Mouse (Mus musculus) T-helper 1 cell (primary cell): ENCODE data around the gene Sod1.

Source experiments
- in situ Hi-C: fragments of 300-600 bp; cut with MboI, MseI; formaldehyde crosslinking; loops from one replicate; pipeline ENCODE4 v1.15.1; 2025; ENCODE audit warnings: high pct_unique_total_duplicates

Gene Sod1

DNA sequence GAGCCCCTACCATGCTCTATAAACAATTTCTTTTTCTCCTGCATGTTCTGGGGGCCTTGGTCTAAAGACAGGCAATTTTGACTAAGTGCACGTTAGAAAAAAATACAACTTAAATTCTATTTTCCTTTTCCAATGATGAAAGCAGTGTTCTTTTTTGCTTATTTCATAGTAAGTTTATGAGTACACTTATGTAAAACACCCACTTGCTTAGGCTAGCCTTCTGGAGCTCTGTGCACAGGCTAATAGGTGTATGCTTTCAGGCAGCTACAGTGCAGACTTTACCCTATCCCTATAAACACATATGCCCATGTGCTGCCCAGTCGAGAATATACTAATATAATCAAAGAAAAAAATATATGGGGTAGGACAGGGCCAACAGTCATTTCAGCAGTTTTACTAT, 32.0 kb downstream of the Sod1 start:
- in situ Hi-C loops, result no loop called here

DNA sequence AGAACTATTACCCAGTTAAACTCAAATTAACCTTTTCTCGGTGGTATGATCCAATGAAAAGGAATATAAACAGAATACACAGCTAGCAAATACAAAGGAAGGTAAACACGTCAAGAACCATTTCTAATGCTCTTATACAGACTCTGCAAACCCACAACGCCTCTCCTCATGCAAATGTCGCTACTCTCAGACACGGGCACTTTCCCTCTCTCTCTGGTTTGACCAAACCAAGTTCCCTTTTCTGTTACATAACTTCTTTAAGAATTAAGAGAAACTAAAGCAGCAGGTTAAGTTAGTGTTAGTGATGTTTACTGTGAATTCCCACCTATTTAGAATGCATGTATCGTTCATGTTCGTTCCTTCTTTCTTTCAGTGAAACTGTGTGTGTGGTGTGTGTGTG, 38.4 kb downstream of the Sod1 start:
- in situ Hi-C loops, result no loop called here

DNA sequence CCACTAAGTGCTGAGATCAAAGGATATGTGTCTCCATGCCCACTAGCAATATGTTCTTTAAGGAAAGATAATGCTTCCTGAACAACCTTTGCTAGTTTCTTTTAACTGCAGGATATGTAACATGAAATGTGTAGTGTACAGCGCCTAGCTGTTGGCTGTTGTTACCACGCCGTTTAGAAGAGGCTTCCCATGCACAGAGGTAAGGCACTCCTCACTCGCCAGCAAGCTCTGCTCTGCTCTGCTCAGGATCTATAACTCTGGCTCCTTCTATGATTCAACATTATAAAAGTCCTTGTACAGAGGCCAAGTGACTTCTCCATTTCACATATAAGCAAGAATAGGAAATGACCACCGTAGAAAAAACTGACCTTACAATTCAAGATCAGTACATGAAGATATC, 39.1 kb downstream of the Sod1 start:
- in situ Hi-C loops, result no loop called here

DNA sequence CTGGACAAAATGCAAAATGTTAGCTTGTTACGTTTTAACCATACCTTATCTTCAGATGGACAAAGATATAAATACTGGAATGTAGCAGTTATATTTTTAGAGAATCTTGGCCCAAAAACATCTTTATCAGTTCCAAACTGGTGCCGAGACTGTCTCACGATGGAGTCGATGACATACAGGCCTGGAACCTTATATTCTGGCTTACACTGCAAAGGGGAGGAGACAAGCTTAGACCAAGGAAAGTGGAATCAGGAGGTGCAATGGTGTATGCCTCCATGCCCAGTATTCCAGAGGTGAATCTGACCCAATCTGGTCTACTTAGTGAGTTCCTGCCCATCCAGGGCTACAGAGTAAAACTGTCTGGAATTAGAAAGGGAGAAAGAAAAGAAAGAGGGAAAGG, 39.5 kb downstream of the Sod1 start:
- in situ Hi-C loops, result no loop called here

DNA sequence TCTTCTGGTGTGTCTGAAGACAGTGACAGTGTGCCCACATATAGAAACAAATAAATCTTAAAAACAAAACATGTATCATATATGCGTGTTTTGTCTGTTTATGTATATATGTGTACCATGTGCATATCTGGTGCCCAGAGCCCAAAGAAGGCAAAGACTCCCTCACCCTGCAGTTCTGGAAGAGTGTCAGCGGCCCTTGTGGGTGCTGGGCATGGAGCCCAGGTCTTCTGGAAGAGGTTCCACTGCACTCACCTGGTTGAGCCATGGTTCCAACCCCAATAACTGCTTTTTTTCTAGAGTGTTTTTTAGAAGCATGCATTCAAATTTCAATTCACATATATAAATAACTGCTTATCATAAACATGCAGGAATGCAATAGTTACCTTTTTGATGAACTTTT, 41.2 kb downstream of the Sod1 start:
- in situ Hi-C loops, result no loop called here

DNA sequence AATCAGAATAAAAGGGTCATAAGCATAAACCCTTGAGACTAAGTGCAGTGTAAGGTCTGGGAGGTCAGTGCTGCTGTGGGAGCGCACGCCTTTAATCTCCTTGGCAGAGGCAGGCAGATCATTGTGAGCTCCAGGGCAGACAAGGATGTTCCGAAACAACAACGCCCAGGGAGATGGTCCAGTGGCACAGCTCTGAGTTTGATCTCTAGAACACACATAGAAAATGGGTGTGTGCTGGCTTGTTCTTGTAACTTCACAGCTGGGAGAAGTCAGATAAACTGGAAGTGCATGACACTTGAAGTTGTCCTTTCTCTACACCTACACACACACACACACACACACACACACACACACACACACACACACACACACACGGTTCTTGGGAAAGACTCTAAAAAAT, 43.5 kb downstream of the Sod1 start:
- in situ Hi-C loops, result no loop called here

DNA sequence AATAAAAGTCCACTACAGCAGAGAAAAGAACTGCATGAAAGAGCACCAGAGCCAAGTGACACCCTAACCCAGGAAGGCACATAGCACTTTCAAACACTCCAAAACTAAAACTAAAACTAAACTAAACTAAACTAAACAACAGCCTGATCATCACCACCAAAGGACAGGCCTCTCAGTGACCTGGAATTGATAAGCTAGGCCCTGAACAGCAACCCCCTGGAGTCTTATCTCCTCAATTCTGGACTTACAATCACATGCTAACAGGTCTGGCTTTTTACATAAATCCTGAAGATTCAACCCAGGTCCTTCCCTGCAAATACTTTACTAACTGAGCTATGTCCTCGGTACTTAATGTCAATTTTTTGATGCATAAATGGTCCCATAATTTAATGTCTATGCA, 44.6 kb downstream of the Sod1 start:
- in situ Hi-C loops, result no loop called here

DNA sequence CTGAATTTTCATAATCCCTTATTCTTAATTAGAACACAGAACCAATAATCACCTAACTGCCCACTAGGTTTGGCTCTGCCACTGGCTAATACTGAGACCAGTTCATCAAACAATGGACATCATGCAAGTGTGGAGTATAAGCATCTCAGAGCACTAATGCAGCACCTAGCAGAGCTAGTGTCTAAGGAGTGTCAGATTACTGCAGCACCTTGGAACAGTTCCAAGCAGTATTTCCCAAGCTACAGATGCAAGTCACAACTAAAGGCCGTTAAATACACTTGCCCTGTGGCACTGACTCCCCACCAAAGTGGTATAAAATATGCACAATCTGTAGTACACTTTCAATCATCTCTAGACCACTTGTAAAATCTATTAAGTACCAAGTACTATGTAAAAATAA, 46.0 kb downstream of the Sod1 start:
- in situ Hi-C loops, result no loop called here

DNA sequence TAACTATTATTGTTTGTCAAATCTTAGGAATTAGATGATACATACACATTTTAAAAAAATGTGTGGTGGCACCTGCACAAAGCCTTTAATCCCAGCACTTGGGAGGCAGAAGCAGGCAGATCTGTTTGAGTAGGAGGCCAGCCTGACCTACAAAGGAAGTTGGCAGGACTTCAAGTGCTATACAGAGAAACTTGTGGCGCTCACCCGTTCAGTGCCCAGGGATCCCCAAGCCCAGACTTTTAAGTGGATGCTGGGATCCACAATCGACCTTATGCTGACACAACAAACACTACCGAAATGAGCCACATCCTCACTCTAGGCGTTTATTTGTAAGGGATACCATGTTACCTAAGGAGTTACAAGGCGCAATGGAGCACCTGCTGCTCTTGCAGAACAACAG, 55.0 kb downstream of the Sod1 start:
- in situ Hi-C loops, result no loop called here
